Comparison of ENCODE assay signal across 9 mouse cellular contexts in genomic region chr3:135328560-135328959, GRCm38 (mm10). TPM values are rescaled to one million over a fixed set of nuclear protein-coding genes. Genes with fewer than 3 reads are reported as not detected.
A peak's percentile ranks its signal among the peaks of the same experiment; 100 is the strongest.
DNase-seq lines count a peak whose midpoint lies in the region; ATAC-seq lines count a peak whose summit lies in the region.
"Had no signal": no experiment of that assay in that cellular context is flagged by ENCODE, and none has a peak within 500 bp of the region (broad histone marks: within the 10 kb centered on the region; RNA-seq: fewer than 3 reads in every experiment).

No protein-coding gene starts in this region.

- no peak overlapping the region for H3K9ac ChIP-seq in hindbrain, embryonic 16.5 days (ENCODE audit: low read depth, low read length)
- H3K9ac ChIP-seq: lung, embryonic 15.5 days had no signal

- H3K36me3 ChIP-seq in hindbrain, embryonic 10.5 days = no peaks in the 10 kb centered on the region
- H3K36me3 ChIP-seq in hindbrain, embryonic 16.5 days (ENCODE audit: control insufficient read depth, insufficient read depth, low read length) = no peaks in the 10 kb centered on the region
- H3K36me3 ChIP-seq: lung, embryonic 15.5 days had no signal

- no peak overlapping the region for H3K4me2 ChIP-seq in hindbrain, embryonic 16.5 days (ENCODE audit: low read length)
- H3K4me2 ChIP-seq: lung, embryonic 15.5 days had no signal

- H3K4me1 ChIP-seq in hindbrain, embryonic 10.5 days (replicated peaks) = peaks cover 8% of the 10 kb centered on the region
- H3K4me1 ChIP-seq in hindbrain, embryonic 16.5 days (ENCODE audit: control insufficient read depth, insufficient read depth, low read depth, low read length) = no peaks in the 10 kb centered on the region
- H3K4me1 ChIP-seq: lung, embryonic 15.5 days had no signal

- no peak overlapping the region for H3K4me3 ChIP-seq in hindbrain, embryonic 10.5 days
- H3K4me3 ChIP-seq in hindbrain, embryonic 16.5 days (ENCODE audit: low read length) = no peak overlapping the region
- H3K4me3 ChIP-seq: lung, embryonic 15.5 days had no signal

- no peaks in the 10 kb centered on the region for H3K9me3 ChIP-seq in hindbrain, embryonic 10.5 days
- no peaks in the 10 kb centered on the region for H3K9me3 ChIP-seq in hindbrain, embryonic 16.5 days (ENCODE audit: control insufficient read depth, low read length)
- H3K9me3 ChIP-seq: lung, embryonic 15.5 days had no signal

- 34% methylated on average over 3 of the region's 3 CpGs for WGBS in hindbrain, embryonic 10.5 days
- 43% methylated on average over 3 of the region's 3 CpGs for WGBS in hindbrain, embryonic 16.5 days

- peak; percentile 66 for DNase-seq in hindbrain, embryonic 10.5 days (ENCODE audit: low spot score)
- DNase-seq in 416B (ENCODE audit: low read depth) = peak; percentile 72
- peak; percentile 28 for DNase-seq in MN1 (ENCODE audit: low spot score)
- peak; percentile 20 to 26 for DNase-seq in cerebellum, postnatal 36 days
- DNase-seq in kidney, postnatal 10 days = peak; percentile 78
- peak; percentile 65 for DNase-seq in mesoderm, embryonic 11.5 days (ENCODE audit: low read depth, low spot score)
- peak; percentile 85 for DNase-seq in thymus, postnatal 14 days

- no peak overlapping the region for H3K27ac ChIP-seq in hindbrain, embryonic 10.5 days
- H3K27ac ChIP-seq in hindbrain, embryonic 16.5 days (ENCODE audit: low read depth, low read length) = no peak overlapping the region
- H3K27ac ChIP-seq: lung, embryonic 15.5 days had no signal

- ATAC-seq in hindbrain, embryonic 16.5 days = no peak

- H3K27me3 ChIP-seq in hindbrain, embryonic 10.5 days (ENCODE audit: insufficient read depth, poor library complexity, severe bottlenecking) = no peaks in the 10 kb centered on the region
- H3K27me3 ChIP-seq in hindbrain, embryonic 16.5 days (replicated peaks; ENCODE audit: control insufficient read depth, insufficient read depth, low read length) = no peaks in the 10 kb centered on the region
- H3K27me3 ChIP-seq: lung, embryonic 15.5 days had no signal

RNA-seq across cellular contexts. Expression of gene Slc9b1, which starts 19.3 kb away (rescaled TPM):
- 0.61 TPM in 1 of 2 replicates, not detected in the other for polyA plus RNA-seq in hindbrain, embryonic 10.5 days (2016; fragmentation: Nextera tagmentation; extraction: Ambion mirVana)
- 0.10 TPM in 1 of 2 replicates, not detected in the other for polyA plus RNA-seq in hindbrain, embryonic 16.5 days (2015; fragmentation: Nextera tagmentation; extraction: Ambion mirVana)

RNA-seq across cellular contexts. Expression of gene Slc9b2, which starts 21.1 kb away (rescaled TPM):
- 1.9 and 3.2 TPM in 2 replicates for polyA plus RNA-seq in hindbrain, embryonic 10.5 days (2016; fragmentation: Nextera tagmentation; extraction: Ambion mirVana)
- 2.3 and 2.6 TPM in 2 replicates for polyA plus RNA-seq in hindbrain, embryonic 16.5 days (2015; fragmentation: Nextera tagmentation; extraction: Ambion mirVana)

RNA-seq across cellular contexts. Expression of gene Bdh2, which starts 47.5 kb away (rescaled TPM):
- 3.5 and 5.0 TPM in 2 replicates for polyA plus RNA-seq in hindbrain, embryonic 10.5 days (2016; fragmentation: Nextera tagmentation; extraction: Ambion mirVana)
- 4.1 and 4.8 TPM in 2 replicates for polyA plus RNA-seq in hindbrain, embryonic 16.5 days (2015; fragmentation: Nextera tagmentation; extraction: Ambion mirVana)

Comparison
In these comparisons a context has a peak if more than half of its experiments do, and no peak if none do; other contexts are left out.
1. DNase-seq: peak in every context shown above with its lines; median percentile 85 in thymus, postnatal 14 days; 78 in kidney, postnatal 10 days; 72 in 416B; 66 in hindbrain, embryonic 10.5 days; 65 in mesoderm, embryonic 11.5 days; 28 in MN1; 23 in cerebellum, postnatal 36 days.